Mouse (Mus musculus) right cerebral cortex, postnatal 4 days (tissue): ENCODE results near the gene Fyn.
A peak's percentile ranks its signal among the peaks of the same experiment; 100 is the strongest.

Experiments
- DNase-seq: peaks from one replicate; pipeline ENCODE4 v3.0.0-alpha.2; 2022

Fyn gene

DNA sequence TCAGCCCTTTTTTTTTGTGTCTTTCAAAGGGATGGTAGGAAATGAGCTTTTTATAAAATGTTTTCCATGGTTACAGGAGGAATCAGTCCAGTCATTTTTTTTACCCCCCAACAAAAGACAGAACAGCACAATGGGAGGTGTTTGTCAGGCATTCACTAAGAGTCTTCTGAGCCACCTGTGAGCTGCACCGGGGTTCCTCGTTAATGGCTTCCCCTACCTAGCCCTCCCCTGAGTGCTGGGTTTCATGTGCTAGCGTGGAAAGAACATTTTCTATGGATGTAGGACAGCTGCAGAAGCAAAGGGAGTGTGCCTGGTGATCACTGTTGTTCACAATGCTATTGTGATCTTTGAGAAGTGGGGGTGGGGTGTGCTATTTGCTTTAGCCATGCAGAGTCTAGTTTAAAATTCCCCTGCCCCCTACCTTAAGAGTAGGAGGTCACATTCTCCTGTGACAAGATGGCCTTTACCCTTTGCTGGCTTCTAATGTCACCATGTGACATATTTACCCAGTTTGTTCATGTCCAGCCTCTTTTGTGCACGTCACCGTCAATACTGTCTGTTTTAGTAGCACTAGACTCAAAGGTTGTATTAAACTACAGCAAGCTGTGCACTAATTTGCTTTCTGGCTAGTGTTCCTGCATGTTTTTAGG, 11.2 kb downstream of the Fyn start:
- no peak for DNase-seq

DNA sequence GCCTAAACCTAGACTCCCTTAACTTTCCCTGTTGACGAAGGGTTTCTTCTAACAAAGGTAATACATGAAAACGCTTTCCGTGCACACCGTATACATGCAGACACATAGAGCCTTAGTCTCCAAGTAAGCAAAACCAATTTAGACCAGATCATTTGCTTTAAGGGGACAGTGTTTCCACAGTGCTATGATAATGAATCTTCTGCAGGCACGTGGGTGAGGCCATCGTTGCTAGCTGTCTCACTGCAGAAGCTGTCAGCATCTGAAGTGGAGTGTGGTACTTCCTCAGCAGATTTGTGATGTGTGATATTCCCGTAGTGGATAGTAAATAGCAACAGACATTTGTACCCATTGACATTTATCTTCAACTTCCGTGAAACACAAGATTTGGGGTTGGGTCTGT, 16.6 kb downstream of the Fyn start:
- DNase-seq = no peak

DNA sequence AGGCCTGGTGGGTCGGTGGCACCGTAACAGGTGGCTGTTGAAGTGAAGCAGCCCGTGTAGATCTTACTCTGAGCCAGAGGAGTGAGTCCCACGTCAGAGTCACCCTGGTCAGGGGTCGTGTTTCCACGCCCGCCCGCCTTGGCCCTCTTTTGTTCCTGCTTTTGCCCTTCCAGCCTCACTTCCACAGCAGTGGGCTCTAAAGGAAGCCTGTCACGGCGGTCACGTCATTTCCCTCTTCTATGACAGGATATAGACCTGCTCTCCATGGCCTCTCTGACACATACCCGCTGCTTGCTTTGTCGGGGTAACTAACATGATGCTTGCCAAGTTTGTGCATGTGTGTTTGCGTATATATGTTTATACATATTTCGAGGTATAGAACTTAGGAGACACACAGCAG, 17.5 kb downstream of the Fyn start:
- no peak for DNase-seq

DNA sequence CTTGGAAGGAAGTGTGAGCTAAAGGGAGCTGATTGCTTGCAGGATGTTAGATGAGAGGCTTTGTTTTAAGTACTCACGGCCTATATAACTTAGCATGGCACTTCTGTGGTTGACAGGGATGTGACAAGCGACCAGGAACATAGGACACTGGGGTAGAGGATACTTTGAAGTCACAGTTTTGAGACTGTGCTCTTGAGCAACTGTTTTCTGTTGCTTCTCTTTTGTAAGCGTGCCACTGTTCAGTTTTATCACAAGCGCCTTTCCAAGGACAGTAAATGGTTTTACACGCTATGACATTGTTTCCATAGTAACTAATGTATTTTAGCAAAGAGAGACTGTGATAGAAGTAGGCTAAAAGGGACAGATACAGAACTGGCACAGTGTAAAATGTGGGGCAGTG, 18.4 kb downstream of the Fyn start:
- DNase-seq = no peak

DNA sequence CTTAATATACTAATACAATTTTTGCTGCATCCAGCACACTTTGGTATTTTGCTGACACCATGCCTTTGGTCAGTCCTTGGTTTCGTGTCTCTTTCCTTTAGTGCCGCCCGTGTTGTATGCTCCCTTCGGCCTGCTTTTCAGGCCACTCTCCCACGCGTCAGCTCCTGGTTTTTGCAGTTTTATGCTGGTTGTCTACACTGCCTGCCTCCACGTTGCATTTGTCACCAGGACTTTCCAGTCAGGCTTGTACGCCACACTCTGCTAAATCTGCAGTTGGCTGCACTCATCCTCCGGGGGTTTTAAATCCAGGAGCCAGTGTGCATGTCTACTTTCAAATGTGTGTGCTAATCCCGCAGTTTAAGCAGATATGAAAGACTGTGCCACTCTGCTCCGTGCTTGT, 18.9 kb downstream of the Fyn start:
- DNase-seq = no peak

DNA sequence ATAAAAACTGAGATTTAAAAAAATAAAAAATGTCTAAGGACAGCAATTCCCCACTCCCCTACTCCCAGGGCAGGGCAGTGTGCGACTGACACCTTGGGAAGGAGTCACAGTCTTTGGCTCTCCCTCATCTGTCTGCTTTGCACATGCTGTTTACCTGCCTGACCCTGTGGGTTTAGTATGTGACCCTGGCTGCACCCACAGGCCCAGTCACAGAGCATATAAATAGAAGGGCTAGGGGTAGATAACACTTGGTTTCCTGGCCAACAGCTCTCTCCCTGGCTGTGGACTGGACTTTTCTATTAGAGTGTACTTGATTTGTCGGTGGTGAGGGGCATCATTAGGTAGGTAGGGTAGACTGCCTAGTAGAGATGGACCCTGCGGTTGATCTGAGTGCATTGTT, 19.5 kb downstream of the Fyn start:
- no peak for DNase-seq

DNA sequence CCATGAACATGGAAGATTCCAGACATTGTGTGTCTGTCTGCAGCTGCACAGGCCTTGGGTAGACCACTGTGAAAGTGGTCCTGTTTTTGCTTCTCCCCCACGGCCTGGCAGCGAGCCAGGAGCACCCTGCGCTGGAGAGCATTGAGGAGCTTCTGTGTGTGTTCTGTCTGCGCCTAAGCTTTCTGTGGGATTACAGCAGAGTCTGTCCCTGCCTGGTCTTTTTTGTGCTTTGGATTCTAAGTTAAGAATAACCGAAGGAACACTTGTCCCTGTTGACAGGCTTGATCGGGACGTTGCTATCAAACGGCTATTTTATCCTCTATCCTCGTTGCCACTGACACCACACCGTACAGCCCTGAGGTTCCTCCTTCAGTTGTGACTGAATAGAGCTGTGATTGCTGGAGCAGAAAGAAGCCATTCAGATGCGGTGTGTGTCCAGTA, 20.8 kb downstream of the Fyn start:
- DNase-seq = peak; percentile 58

DNA sequence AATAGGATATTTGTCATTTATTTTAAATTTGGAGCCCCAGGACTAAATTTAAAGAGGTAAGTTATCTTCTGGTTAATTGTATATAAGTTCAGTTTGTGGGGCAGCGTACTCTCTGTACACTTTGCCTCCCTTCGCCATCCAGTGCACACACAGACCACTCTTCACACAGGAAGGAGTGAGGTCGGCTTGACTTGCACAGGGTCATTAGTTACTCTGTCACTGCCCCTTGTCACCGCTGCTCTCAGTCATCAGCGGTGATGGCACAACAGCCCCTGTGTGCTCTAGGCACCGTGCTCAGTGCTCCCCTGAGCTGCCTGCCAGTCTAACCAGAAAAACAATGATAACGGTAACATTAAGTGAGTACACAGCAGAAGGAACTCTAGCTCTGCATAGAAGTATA, 21.9 kb downstream of the Fyn start:
- no peak for DNase-seq

DNA sequence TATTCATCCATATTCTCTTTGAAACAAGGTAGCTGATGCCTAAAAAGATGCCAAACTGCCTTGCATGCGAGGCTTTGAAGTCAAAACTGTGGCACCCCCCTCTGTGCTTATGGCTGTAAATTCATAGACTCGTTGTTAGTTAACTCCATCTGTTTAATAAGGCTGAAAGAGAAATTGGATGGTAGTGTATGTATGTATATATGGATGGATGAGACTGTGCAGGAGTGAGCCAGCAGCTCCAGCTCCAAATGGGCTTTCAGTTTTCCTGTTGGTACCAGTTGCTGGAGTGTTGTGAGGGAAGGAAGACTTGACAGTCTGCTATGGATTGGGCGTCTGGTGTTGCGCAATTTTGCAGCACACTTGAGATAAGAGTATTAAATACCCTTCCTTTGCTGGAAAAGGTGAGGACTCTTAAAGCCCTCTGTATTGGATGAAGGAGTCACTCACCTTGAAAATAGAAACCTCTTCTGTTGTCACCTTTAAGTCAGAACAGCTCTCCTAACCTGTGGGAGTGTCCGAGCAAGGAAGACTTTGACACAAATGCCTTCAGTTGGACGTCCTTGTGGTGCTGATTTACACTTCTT, 24.3 kb downstream of the Fyn start:
- DNase-seq = no peak

DNA sequence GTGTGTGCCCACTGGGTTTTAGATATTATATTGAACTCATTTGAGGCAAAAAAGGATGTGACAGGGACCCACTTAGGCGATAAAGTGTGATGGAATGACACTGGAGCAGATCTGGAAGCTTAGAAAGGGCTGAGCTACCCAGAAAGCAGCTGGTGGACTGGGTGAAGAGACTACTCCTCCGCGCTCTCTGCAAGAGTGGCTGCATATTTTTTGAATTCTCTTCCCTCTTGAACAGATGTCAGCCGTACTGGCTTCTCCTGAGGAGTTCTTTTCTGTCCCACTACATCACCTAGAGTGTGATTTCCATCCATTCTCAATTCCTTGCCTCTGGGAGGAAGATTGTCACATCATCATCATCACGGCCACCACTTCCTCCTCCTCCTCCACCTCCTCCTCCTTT, 26.9 kb downstream of the Fyn start:
- DNase-seq = no peak

DNA sequence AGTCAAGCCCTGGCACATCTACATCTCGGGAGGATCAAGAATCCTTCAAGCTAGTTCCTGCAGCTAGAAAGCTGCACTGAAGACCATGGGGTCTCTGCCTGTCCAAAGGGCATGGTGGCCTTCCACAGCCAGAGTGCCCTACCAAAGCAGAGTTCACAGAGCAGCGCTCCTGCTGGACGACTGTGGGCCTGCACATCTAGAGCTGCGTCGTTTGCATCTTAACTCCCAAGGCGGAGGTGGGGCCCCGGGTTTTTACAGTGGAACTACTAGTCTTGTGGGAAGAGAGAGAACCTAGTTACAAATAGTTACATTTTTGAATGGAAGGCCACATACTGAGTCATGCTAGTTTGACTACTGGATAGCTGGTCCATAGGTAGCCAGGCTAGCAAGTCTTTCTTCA, 30.3 kb downstream of the Fyn start:
- DNase-seq = no peak

DNA sequence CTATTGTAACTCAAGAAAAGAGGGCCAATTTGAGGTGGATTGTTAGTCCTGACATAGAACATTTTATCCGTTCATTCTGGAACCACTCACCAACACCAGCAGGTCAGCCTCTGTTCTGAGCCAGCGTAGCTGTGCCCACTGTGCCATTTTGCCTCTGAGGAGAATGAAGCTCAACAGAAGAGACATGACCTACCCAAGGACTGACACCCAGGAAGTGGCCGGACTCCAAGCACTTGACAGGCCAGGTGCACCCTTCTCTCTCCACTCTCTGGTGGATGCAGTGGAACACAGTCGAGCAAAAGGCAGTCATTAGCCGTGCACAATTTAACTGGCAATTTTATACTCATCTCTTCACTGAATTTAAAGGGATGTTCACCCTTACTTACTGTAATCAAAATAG, 31.5 kb downstream of the Fyn start:
- no peak for DNase-seq

DNA sequence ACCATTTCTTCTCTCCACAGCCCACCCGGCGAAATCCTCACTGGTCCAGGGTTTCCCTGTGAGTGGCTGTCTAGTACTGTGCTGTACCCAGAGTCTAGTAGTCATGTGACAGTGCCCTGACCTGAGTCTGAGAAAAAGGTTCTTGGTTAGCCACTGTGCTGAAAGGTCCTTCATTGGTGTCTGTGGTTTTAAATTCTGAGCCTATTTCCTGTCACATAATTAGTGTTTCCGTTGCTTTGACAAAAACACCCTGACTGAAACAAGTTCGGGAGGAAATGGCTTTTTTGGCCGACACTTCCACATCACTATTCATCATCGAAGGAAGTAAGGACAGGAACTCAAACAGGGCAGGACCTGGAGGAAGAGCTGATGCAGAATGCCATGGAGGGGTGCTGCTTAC, 33.8 kb downstream of the Fyn start:
- DNase-seq = no peak

DNA sequence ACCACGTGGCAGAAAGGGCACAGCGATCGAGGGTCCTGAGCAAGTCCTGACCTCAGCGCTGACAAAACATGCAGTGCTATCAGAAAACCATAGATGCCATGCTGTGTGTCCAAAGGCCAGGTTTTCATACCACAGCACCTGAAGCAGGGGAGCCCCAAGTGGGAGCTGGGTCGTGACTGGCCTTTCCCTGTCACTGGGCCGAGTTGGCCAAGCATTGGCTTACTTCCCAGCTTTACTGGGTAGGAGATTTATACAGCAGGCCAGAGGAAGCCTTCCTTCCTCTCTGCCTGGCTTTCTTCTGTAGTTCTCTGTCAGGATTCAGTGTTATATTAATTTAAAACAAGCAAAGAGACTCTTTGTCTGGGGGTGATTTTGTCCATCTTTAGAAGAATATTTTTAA, 35.1 kb downstream of the Fyn start:
- no peak for DNase-seq

DNA sequence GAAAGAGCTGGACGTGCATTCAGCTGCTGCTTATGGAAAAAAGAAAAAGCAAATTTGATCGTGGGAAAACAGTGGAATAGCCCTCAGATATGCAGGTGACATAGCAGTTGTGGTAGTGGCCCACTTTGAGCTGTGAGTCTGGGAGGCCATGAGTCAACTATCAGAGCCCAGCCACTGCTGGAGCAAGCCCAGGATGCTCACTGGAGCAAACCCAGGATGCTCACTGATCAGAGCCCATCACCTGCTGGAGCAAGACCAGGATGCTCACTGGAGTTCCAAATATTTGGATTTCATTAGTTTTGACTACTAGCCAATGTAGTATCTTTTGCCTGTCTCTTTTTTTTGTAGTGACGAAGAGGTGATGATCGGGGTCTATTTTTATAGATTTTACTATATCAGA, 35.5 kb downstream of the Fyn start:
- DNase-seq = no peak

DNA sequence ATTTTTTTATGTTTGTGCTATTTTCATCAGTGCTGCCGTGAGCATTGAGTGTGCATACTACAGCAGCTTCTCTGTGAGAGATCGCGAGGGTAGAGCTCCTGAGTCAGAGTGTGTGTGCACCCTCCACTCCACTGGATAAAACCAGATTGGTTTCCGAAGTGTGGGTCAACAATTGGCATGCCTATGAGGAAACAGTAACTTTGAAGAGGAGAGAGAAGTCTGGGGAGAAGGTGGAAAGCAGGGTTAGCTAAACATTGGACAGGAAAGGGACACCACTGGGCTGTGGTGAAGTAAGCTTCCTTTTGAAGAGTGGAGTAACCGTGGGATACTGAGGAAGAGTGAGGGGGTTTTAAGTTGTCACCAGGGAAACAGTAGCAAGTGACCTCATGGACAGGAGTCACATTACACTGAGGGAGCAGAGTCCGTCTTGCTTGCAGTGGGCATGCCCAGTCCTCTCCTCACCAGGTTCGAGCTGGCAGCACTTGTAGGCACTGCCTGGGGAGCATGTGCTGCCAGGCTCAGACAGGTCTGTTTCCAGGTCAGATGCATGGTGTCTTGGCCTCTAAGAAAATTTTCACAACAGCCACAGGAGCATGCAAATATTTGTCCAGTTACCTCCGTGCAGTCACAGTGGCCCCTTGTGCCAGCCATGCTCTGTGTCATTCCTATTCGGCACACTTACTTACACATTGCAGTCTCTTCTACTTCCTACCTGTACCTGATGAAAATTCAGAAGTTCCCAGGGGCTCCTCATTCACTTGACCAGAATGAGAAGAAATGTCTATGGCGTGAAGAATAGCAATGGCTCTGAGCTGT, 37.5 kb downstream of the Fyn start:
- DNase-seq = no peak

DNA sequence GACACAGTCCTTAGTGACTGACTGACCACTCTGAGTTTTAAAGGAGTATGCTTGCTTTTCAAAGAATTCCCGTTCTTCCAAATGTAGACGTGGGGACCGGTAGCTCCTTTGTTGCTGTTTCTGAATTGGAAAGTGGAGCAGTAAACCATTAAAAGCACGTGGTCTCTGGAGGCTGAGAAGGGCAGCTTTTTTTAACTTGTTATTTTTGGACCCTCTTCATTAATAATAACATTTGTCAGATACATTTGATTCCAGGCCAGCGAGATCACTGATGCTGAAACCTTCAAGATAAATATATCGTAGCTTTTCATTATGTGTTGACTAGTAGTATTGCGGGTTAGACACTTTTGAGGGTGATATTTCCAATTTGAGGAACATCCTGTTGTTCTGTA, 38.1 kb downstream of the Fyn start:
- DNase-seq = no peak

DNA sequence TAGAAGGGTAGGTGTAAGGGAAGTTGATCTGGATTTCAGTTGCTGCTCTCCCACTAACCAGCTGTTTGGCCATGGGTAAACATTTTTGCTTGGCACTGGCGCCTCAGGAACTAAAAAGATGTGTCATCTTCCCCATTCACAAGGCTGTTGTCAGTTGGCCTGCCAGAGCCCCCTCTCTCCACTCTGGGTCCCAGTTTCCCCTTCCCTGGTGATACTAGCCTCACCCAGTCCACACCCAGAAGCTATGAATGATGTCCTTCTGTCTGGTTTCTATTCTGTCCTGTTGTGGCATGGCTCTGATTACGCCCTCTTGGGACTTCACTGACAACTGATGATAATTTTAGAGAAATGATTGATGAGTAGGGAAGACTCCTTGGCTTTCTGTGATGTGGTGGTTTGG, 38.9 kb downstream of the Fyn start:
- no peak for DNase-seq

DNA sequence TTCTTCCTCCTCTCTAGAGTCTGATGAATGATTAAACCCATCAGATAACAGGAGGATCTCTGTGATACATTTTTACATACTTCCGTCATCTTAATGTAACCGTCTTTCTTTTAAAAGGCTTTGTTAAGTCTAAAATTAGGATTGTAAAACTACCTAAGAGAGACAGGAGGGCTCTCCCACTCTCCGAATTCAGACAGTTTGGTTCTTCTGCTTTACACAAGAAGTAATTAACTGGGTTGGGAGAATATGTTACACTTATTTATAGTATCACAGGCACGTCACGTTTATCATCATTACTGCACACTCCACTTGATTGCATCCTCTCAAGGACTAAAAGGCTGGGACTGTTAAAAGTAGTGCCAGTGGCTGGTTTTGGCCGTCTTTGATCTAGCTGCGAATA, 40.9 kb downstream of the Fyn start:
- DNase-seq = no peak

DNA sequence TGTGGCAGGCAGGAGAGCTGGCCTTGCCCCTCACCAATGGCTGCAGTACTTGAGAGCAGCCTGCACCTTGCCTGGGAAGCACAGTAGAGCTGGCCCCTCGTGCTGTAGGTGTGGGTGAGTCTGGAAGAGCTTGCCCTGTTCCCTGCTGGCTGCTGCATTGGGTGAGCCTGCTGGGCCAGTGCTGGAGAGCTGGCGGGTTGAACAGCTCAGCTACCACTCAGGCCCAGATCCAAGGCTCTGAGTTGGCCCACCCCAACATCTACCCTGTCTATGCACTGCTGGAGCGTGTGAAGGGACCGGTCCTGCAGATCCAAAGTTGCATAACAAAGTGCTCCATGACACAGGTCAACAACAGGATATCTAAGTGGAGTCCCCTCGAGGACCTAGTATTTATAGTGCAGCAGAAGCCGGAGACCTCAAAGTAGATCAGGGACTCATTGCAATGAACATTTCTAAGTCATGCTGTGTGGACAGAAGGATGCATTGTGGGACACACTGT, 41.5 kb downstream of the Fyn start:
- no peak for DNase-seq

DNA sequence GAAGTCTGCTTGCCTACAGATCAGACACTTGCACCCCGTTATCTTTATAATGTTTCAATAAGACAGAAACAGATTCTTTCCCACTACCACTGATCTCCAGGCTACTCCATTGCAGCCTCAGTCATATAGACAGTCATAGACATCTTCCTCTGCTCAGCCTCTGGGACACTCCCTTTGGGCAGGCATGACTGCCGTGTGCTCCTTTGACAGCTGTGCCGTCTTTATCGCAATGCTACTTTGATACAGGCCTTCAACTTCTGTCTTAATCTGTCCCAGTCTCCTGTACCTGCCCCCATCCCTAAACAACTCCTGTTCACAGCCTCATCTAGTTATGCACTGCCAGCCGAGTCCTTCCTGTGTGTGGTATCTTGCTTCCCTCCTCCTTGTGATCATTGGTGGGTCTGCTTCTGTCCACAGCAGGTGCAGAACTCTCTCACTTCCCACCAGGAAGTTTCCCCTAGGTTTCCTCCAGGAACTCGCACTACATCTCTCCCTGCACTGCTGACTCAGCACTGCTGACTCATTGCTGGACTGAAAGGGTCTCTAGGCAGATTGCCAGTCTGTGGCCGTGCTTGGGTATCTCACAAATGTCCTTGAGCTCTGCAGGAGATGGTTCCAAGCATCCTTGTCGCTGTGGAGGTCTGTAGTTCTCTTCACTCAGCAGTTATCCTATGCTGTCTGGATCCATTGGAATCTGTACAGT, 43.4 kb downstream of the Fyn start:
- DNase-seq = no peak

DNA sequence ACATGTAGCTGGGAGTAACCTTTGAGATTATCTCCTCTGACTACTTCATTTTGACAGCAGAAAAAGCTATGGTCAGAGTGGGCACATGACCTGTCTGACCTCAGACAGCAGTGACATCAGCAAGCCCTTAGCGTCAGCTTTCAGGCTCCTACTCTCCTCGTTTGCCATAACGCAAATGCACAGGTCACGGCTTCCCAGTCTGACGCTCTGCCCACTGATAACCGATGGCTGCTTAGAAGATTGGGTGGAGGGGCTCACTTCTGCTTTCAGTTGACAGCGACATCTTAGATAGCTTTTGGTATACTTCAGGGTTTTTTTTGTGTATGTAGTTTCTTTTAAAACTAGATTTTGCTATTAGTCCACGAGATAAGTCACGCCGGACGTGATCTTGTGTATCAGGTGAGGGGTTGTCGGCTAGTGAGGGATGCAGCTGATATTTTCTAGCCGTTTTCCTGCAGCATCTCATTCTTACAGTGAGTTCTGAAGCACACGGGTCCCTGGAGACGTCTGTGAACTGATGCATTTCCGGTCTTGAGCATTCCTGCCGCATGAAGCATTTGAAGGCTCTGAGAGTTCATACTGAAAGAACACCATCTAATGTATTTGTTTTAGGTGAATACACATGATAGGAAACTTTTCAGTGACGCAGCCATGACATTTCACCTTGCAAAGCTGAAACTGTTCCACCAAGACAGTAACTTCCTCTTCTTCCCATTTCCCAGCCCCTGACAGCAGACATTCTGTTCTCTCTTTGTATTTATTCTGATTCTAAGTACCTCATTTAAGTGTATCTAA, 44.4 kb downstream of the Fyn start:
- DNase-seq = no peak

DNA sequence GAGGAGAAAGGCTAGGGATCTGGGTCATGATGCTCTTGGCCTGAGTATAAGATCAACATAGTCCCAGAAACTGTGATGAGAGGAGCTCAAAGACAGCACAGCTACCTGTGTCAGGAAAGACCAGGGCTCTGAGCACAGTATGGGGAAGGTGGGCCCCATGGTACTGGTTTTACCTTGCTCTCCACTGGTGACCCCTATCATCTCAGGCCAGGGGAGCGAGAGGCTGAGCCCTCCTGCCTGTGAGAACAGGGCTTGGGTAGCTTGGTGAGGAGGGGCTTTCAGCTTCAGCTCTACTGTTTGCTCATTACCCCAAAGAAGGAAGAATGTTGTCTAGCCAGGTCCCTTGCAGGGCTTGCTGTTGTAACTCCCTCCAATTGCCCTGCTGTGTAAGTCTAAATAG, 45.4 kb downstream of the Fyn start:
- DNase-seq = no peak
